16 mouse cellular contexts compared by ENCODE assay signal in the genomic region with DNA sequence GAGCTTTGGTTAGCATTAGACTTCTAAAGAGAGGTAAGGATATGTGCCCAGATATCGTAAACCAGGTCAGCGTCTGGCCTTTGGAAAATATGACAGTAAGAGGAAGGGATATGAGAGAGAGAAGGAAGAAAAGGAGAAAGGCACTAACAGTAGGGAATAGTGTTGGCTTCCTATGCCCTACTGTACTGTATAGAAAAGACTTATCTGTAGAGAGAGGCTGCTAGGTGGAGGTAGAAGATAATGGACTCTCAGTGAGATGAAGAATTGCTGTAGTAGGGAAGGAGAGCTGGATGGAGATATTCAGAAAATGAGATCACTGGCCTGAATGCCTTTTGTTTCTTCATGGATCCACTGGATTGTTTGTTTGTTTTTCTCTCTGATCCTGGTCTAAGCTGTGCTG.
"Had no signal": no experiment of that assay in that cellular context is flagged by ENCODE, and none has a peak within 500 bp of the region (broad histone marks: within the 10 kb centered on the region; RNA-seq: fewer than 3 reads in every experiment).

No protein-coding gene starts in this region.

- H3K4me1 ChIP-seq: limb, embryonic 15.5 days; neural tube, embryonic 15.5 days had no signal

- DNase-seq: kidney, adult 2 months; kidney, postnatal 36 days; layer of hippocampus, adult 9-11 months; layer of hippocampus, postnatal 36 days; lung, embryonic 14.5 days; lung, postnatal 10 days; lung, postnatal 4 days; right cerebral cortex, adult 18-20 months; right cerebral cortex, postnatal 25 days; thymus, postnatal 4 days had no signal

- H3K4me2 ChIP-seq: limb, embryonic 15.5 days; lung, embryonic 14.5 days; midbrain, embryonic 13.5 days; neural tube, embryonic 15.5 days had no signal

- H3K9me3 ChIP-seq: limb, embryonic 15.5 days; megakaryocyte, embryonic 14.5 days; midbrain, embryonic 13.5 days; neural tube, embryonic 15.5 days had no signal

- H3K9ac ChIP-seq: limb, embryonic 15.5 days; lung, embryonic 14.5 days; midbrain, embryonic 13.5 days; neural tube, embryonic 15.5 days had no signal

- H3K27ac ChIP-seq: kidney, postnatal 0 days; limb, embryonic 15.5 days; midbrain, embryonic 13.5 days; neural tube, embryonic 15.5 days had no signal

- H3K4me3 ChIP-seq: limb, embryonic 15.5 days; megakaryocyte, embryonic 14.5 days; midbrain, embryonic 13.5 days; myocyte; neural tube, embryonic 15.5 days had no signal

- ATAC-seq: midbrain, embryonic 13.5 days had no signal

- H3K27me3 ChIP-seq: limb, embryonic 15.5 days; megakaryocyte, embryonic 14.5 days; midbrain, embryonic 13.5 days; neural tube, embryonic 15.5 days had no signal

- H3K36me3 ChIP-seq: neural tube, embryonic 15.5 days had no signal
